Mouse (Mus musculus) left cerebral cortex, postnatal 10 days (tissue): ENCODE measurements around the gene Shprh. TPM values are rescaled to one million over a fixed set of nuclear protein-coding genes. Genes with fewer than 3 reads are reported as not detected.
"Not testable (repeated sequence)": the region's sequence is repeated elsewhere in the genome, so short reads cannot be mapped to it uniquely, and the experiment has no call there.

Experiments
- DNase-seq, 2 experiments: peaks; one replicate each; pipeline ENCODE4 v3.0.0; 2021 to 2022; ENCODE audit warnings: low spot score in 2 of 2, mixed read lengths in 1 of 2; ENCODE audit errors: extremely low spot score in 1 of 2
- intact Hi-C: fragments of 180-260 bp; cut with DNase I; formaldehyde crosslinking; loops from one replicate; pipeline ENCODE4 v1.15.1; 2025
- total RNA-seq, 2 experiments: library from RNA; stranded (reverse); gene quantifications; 2 replicates each; pipeline ENCODE4 v1.2.3; 2021

Gene Shprh
- total RNA-seq, 2 experiments from 2014 or later = 42.8 to 45.4 TPM

- DNase-seq = no peak
- intact Hi-C loops = no loop called here
Measured at GRCm38 (mm10) chr10:11229545-11230178, 80.4 kb downstream of the Shprh start.

- DNase-seq = no peak
Measured at GRCm38 (mm10) chr10:11233208-11233607, 84.0 kb downstream of the Shprh start.

GRCm38 (mm10) chr10:11242988-11243387 is 93.8 kb downstream of the Shprh start:
- intact Hi-C loops = not testable (repeated sequence)

More at GRCm38 (mm10) chr10:11233208-11233607, 84.0 kb downstream of the Shprh start:
- intact Hi-C loops = no loop called here

GRCm38 (mm10) chr10:11248210-11248609 is 99.0 kb downstream of the Shprh start:
- no peak for DNase-seq
- intact Hi-C loops = no loop called here

More at GRCm38 (mm10) chr10:11242988-11243387, 93.8 kb downstream of the Shprh start:
- DNase-seq = not testable (repeated sequence)

GRCm38 (mm10) chr10:11250247-11250997 is 101.2 kb downstream of the Shprh start:
- intact Hi-C loops = no loop called here
- DNase-seq = no peak

GRCm38 (mm10) chr10:11253581-11253980 is 104.4 kb downstream of the Shprh start:
- DNase-seq, intact Hi-C loops: not testable (repeated sequence)

- intact Hi-C loops = no loop called here
- DNase-seq = no peak
Measured at GRCm38 (mm10) chr10:11260119-11260518, 110.9 kb downstream of the Shprh start.

GRCm38 (mm10) chr10:11262292-11262691 is 113.1 kb downstream of the Shprh start:
- intact Hi-C loops, DNase-seq: not testable (repeated sequence)

GRCm38 (mm10) chr10:11263795-11264194 is 114.6 kb downstream of the Shprh start:
- intact Hi-C loops, DNase-seq: not testable (repeated sequence)

Other genes starting within 250 kb of the Shprh start
- 10 to 100 TPM; 26.6 to 35.0 TPM for gene Grm1, start 67.1 kb upstream of the Shprh start, total RNA-seq
- gene Fbxo30, start 131.9 kb downstream of the Shprh start, total RNA-seq = 10 to 100 TPM; 11.9 to 13.3 TPM
- 10 to 100 TPM; 29.3 to 32.8 TPM for gene Epm2a, start 194.0 kb downstream of the Shprh start, total RNA-seq